Mouse (Mus musculus) left cerebral cortex, adult 2 months (tissue): ENCODE results near the gene Zkscan3. TPM values are rescaled to one million over a fixed set of nuclear protein-coding genes. Genes with fewer than 3 reads are reported as not detected.

ENCODE experiments used
- DNase-seq, 2 experiments: peaks; one replicate each; pipeline ENCODE4 v3.0.0; 2021 to 2022; ENCODE audit warnings: low spot score in 2 of 2, mixed read lengths in 1 of 2; ENCODE audit errors: extremely low spot score in 1 of 2
- H3K27ac ChIP-seq: fragments of 200-600 bp; 2 replicates; pipeline ENCODE4 v1.8.1; 2022
- H3K4me3 ChIP-seq: fragments of 200-600 bp; 2 replicates; pipeline ENCODE4 v1.8.1; 2022
- CTCF ChIP-seq: fragments of 200-600 bp; IDR thresholded peaks from 2 replicates; pipeline ENCODE4 v1.8.1; 2022; ENCODE audit warnings: antibody characterized with exemption, mild to moderate bottlenecking, moderate library complexity
- intact Hi-C: fragments of 180-260 bp; cut with DNase I; formaldehyde crosslinking; loops from one replicate; pipeline ENCODE4 v1.15.1; 2025
- long read RNA-seq, 2 experiments: library from polyadenylated mRNA; stranded (forward); transcript quantifications; one replicate each; pipeline ENCODE4 v2.0.0; 2021; ENCODE audit warnings: borderline mapping rate in 2 of 2
- total RNA-seq, 2 experiments: library from RNA; stranded (reverse); gene quantifications; 2 replicates each; pipeline ENCODE4 v1.2.3; 2021

Zkscan3 gene
- total RNA-seq, result 10 to 100 TPM; 39.0 to 44.4 TPM
- long read RNA-seq, experiment 1, transcript Zkscan3-203 (6 exons, 2,600 nt), result minor isoform, 7 of 24 reads
- long read RNA-seq, experiment 1, transcript Zkscan3-201 (6 exons, 2,561 nt), result major isoform, 8 of 24 reads
- long read RNA-seq, experiment 1, partial matches to known transcripts, result 2 of 24 reads
- long read RNA-seq, experiment 1, other reads (novel, unspliced or antisense), result 7 of 24 reads
- long read RNA-seq, experiment 2, transcript Zkscan3-203 (6 exons, 2,600 nt), result minor isoform, 5 of 18 reads
- long read RNA-seq, experiment 2, transcript Zkscan3-201 (6 exons, 2,561 nt), result major isoform, 7 of 18 reads
- long read RNA-seq, experiment 2, partial matches to known transcripts, result 0 of 18 reads
- long read RNA-seq, experiment 2, other reads (novel, unspliced or antisense), result 6 of 18 reads

- DNase-seq, result peak; percentile 80 to 82
- Histone ChIP-seq H3K27ac (peak within 1 kb of the TSS; percentile 92), H3K4me3 (peak within 1 kb of the TSS; percentile 66)
- TF ChIP-seq CTCF, result no peak
- intact Hi-C loops, result loop anchor here (1.0 to 5.0 kb wide), 5 partner anchors 40 to 128 kb away; partner anchors contain the start of genes Zkscan8, Zscan12 and Zscan26
Measured at GRCm38 (mm10) chr13:21402287-21402846, at the start of gene Zkscan3. Gene Zkscan3 (minus strand): TSS chr13:21402755.

GRCm38 (mm10) chr13:21447856-21448614 lies 45.5 kb upstream of the Zkscan3 start:
- intact Hi-C loops, result no loop called here
- no peak for TF ChIP-seq CTCF
- Histone ChIP-seq H3K4me3 (no peak overlapping the region), H3K27ac (no peak overlapping the region)
- no peak for DNase-seq

GRCm38 (mm10) chr13:21446796-21447195 lies 44.2 kb upstream of the Zkscan3 start:
- DNase-seq, result no peak
- no peak overlapping the region for H3K4me3 ChIP-seq
- H3K27ac ChIP-seq, result no peak overlapping the region
- intact Hi-C loops, result no loop called here
- no peak for TF ChIP-seq CTCF

- H3K27ac ChIP-seq, result peak overlapping the region; percentile 79; the same call in 1 of the 2 replicates
- intact Hi-C loops, result loop anchor here (2.0 kb wide), 1 partner anchor 32 kb away; no protein-coding TSS in a partner anchor
Measured at GRCm38 (mm10) chr13:21441207-21441572, 38.6 kb upstream of the Zkscan3 start.

GRCm38 (mm10) chr13:21440503-21441206 lies 38.1 kb upstream of the Zkscan3 start, which contains the start of gene Pgbd1:
Gene Pgbd1 (minus strand): TSS chr13:21441058.
- peak; percentile 23 for TF ChIP-seq CTCF
- intact Hi-C loops, result loop anchor here (2.0 kb wide), 1 partner anchor 32 kb away; no protein-coding TSS in a partner anchor
- DNase-seq, result peak; percentile 66
- H3K4me3 ChIP-seq, result peak within 1 kb of the TSS; percentile 51
- peak within 1 kb of the TSS; percentile 79 for H3K27ac ChIP-seq

More at GRCm38 (mm10) chr13:21441207-21441572, 38.6 kb upstream of the Zkscan3 start:
- no peak for DNase-seq
- peak overlapping the region; percentile 51 for H3K4me3 ChIP-seq
- no peak for TF ChIP-seq CTCF

- intact Hi-C loops, result no loop called here
- TF ChIP-seq CTCF, result no peak
- Histone ChIP-seq H3K4me3 (no peak overlapping the region), H3K27ac (no peak overlapping the region)
- DNase-seq, result no peak
Measured at GRCm38 (mm10) chr13:21435476-21435875, 32.9 kb upstream of the Zkscan3 start.

- H3K4me3 ChIP-seq, result no peak overlapping the region
- no peak overlapping the region for H3K27ac ChIP-seq
- TF ChIP-seq CTCF, result no peak
- DNase-seq, result no peak
- intact Hi-C loops, result no loop called here
Measured at GRCm38 (mm10) chr13:21427631-21428030, 25.1 kb upstream of the Zkscan3 start.

- no peak overlapping the region for H3K4me3 ChIP-seq
- intact Hi-C loops, result no loop called here
Measured at GRCm38 (mm10) chr13:21423301-21423700, 20.7 kb upstream of the Zkscan3 start.

GRCm38 (mm10) chr13:21418865-21419264 lies 16.3 kb upstream of the Zkscan3 start:
- no peak for TF ChIP-seq CTCF
- intact Hi-C loops, result no loop called here
- H3K27ac ChIP-seq, result no peak overlapping the region
- DNase-seq, result no peak
- no peak overlapping the region for H3K4me3 ChIP-seq

More at GRCm38 (mm10) chr13:21423301-21423700, 20.7 kb upstream of the Zkscan3 start:
- DNase-seq, result no peak
- TF ChIP-seq CTCF, result no peak
- H3K27ac ChIP-seq, result no peak overlapping the region

GRCm38 (mm10) chr13:21417298-21418010 lies 14.9 kb upstream of the Zkscan3 start:
- Histone ChIP-seq H3K4me3 (no peak overlapping the region), H3K27ac (no peak overlapping the region)
- no peak for DNase-seq
- no peak for TF ChIP-seq CTCF
- intact Hi-C loops, result no loop called here

GRCm38 (mm10) chr13:21415750-21416149 lies 13.2 kb upstream of the Zkscan3 start:
- TF ChIP-seq CTCF, result no peak
- no peak for DNase-seq

More at GRCm38 (mm10) chr13:21415750-21416149, 13.2 kb upstream of the Zkscan3 start:
- intact Hi-C loops, result no loop called here
- Histone ChIP-seq H3K27ac (no peak overlapping the region), H3K4me3 (no peak overlapping the region)
